Mouse (Mus musculus): ENCODE results near the gene Gnaq. TPM values are rescaled to one million over a fixed set of nuclear protein-coding genes. Genes with fewer than 3 reads are reported as not detected.

Gnaq gene
- polyA plus RNA-seq, 1 experiment from 2014 or later, result 18.9 TPM

GRCm38 (mm10) chr19:16345516-16345915 is 212.9 kb downstream of the Gnaq start:
- no peak for DNase-seq (ENCODE audit: low spot score)
- H3K4me1 ChIP-seq, result no peaks in the 10 kb centered on the region
- no peaks in the 10 kb centered on the region for H3K9me3 ChIP-seq
- H3K4me3 ChIP-seq, result no peak overlapping the region
- no peaks in the 10 kb centered on the region for H3K36me3 ChIP-seq
- H3K27ac ChIP-seq, result no peak overlapping the region
- 90% methylated on average over 2 of the region's 2 CpGs for WGBS
- no peaks in the 10 kb centered on the region for H3K27me3 ChIP-seq (ENCODE audit: insufficient read depth, poor library complexity, severe bottlenecking)

- H3K4me1 ChIP-seq, result no peaks in the 10 kb centered on the region
- no peak overlapping the region for H3K27ac ChIP-seq
- no peaks in the 10 kb centered on the region for H3K36me3 ChIP-seq
- no peaks in the 10 kb centered on the region for H3K27me3 ChIP-seq (ENCODE audit: insufficient read depth, poor library complexity, severe bottlenecking)
- no peak overlapping the region for H3K4me3 ChIP-seq
- no peak for DNase-seq (ENCODE audit: low spot score)
- WGBS, result 93% methylated on average over 3 of the region's 3 CpGs
- H3K9me3 ChIP-seq, result no peaks in the 10 kb centered on the region
Observed at GRCm38 (mm10) chr19:16347037-16347436, 214.4 kb downstream of the Gnaq start.

GRCm38 (mm10) chr19:16353701-16354136 is 221.1 kb downstream of the Gnaq start:
- Histone ChIP-seq H3K36me3 (no peaks in the 10 kb centered on the region), H3K4me1 (no peaks in the 10 kb centered on the region), H3K4me3 (no peak overlapping the region), H3K27me3 (ENCODE audit: insufficient read depth, poor library complexity, severe bottlenecking) (no peaks in the 10 kb centered on the region), H3K9me3 (no peaks in the 10 kb centered on the region), H3K27ac (no peak overlapping the region)
- no peak for DNase-seq (ENCODE audit: low spot score)

- Histone ChIP-seq H3K4me3 (no peak overlapping the region), H3K27ac (no peak overlapping the region), H3K9me3 (no peaks in the 10 kb centered on the region), H3K36me3 (peaks cover 5% of the 10 kb centered on the region; the same call in 1 of the 2 replicates), H3K4me1 (no peaks in the 10 kb centered on the region), H3K27me3 (ENCODE audit: insufficient read depth, poor library complexity, severe bottlenecking) (no peaks in the 10 kb centered on the region)
- 74% methylated on average over 3 of the region's 3 CpGs for WGBS
- DNase-seq (ENCODE audit: low spot score), result no peak
Observed at GRCm38 (mm10) chr19:16358148-16358547, 225.5 kb downstream of the Gnaq start.

- no peak overlapping the region for H3K4me3 ChIP-seq
- H3K4me1 ChIP-seq, result no peaks in the 10 kb centered on the region
- 71% methylated on average over 5 of the region's 5 CpGs for WGBS
- peaks cover 5% of the 10 kb centered on the region; the same call in 1 of the 2 replicates for H3K36me3 ChIP-seq
- H3K9me3 ChIP-seq, result no peaks in the 10 kb centered on the region
- H3K27me3 ChIP-seq (ENCODE audit: insufficient read depth, poor library complexity, severe bottlenecking), result no peaks in the 10 kb centered on the region
- H3K27ac ChIP-seq, result no peak overlapping the region
- DNase-seq (ENCODE audit: low spot score), result no peak
Observed at GRCm38 (mm10) chr19:16358905-16359304, 226.3 kb downstream of the Gnaq start.

GRCm38 (mm10) chr19:16366465-16367063 is 233.9 kb downstream of the Gnaq start:
- 73% methylated on average over 7 of the region's 7 CpGs for whole genome bisulfite sequencing
- H3K9me3 ChIP-seq, result no peaks in the 10 kb centered on the region
- no peak for DNase-seq (ENCODE audit: low spot score)
- no peak overlapping the region for H3K4me3 ChIP-seq
- no peak overlapping the region for H3K27ac ChIP-seq
- H3K36me3 ChIP-seq, result peaks cover 3% of the 10 kb centered on the region; the same call in 1 of the 2 replicates
- peaks cover 8% of the 10 kb centered on the region; the same call in 1 of the 2 replicates for H3K4me1 ChIP-seq
- no peaks in the 10 kb centered on the region for H3K27me3 ChIP-seq (ENCODE audit: insufficient read depth, poor library complexity, severe bottlenecking)

GRCm38 (mm10) chr19:16367218-16367617 is 234.6 kb downstream of the Gnaq start:
- no peak overlapping the region for H3K4me3 ChIP-seq
- WGBS, result 89% methylated on average over 10 of the region's 10 CpGs
- no peaks in the 10 kb centered on the region for H3K27me3 ChIP-seq (ENCODE audit: insufficient read depth, poor library complexity, severe bottlenecking)
- peaks cover 14% of the 10 kb centered on the region; the same call in 1 of the 2 replicates for H3K4me1 ChIP-seq
- no peaks in the 10 kb centered on the region; the same call in 1 of the 2 replicates for H3K36me3 ChIP-seq
- DNase-seq (ENCODE audit: low spot score), result no peak
- no peaks in the 10 kb centered on the region for H3K9me3 ChIP-seq
- H3K27ac ChIP-seq, result no peak overlapping the region

- DNase-seq (ENCODE audit: low spot score), result no peak
- H3K27me3 ChIP-seq (ENCODE audit: insufficient read depth, poor library complexity, severe bottlenecking), result no peaks in the 10 kb centered on the region
- no peak overlapping the region for H3K4me3 ChIP-seq
- 75% methylated on average over 2 of the region's 2 CpGs for WGBS
- no peaks in the 10 kb centered on the region for H3K36me3 ChIP-seq
- no peaks in the 10 kb centered on the region for H3K9me3 ChIP-seq
- peaks cover 37% of the 10 kb centered on the region for H3K4me1 ChIP-seq
- H3K27ac ChIP-seq, result no peak overlapping the region
Observed at GRCm38 (mm10) chr19:16371680-16372079, 239.0 kb downstream of the Gnaq start.

- WGBS, result 74% methylated on average over 9 of the region's 9 CpGs
- H3K4me3 ChIP-seq, result no peak overlapping the region
- H3K27me3 ChIP-seq (ENCODE audit: insufficient read depth, poor library complexity, severe bottlenecking), result no peaks in the 10 kb centered on the region
- no peak for DNase-seq (ENCODE audit: low spot score)
- peak overlapping the region; percentile 64 for H3K27ac ChIP-seq
- H3K36me3 ChIP-seq, result no peaks in the 10 kb centered on the region
- H3K9me3 ChIP-seq, result no peaks in the 10 kb centered on the region
- peaks cover 38% of the 10 kb centered on the region for H3K4me1 ChIP-seq
Observed at GRCm38 (mm10) chr19:16372752-16373486, 240.3 kb downstream of the Gnaq start.

GRCm38 (mm10) chr19:16375881-16376280 is 243.2 kb downstream of the Gnaq start:
- H3K27ac ChIP-seq, result no peak overlapping the region
- no peaks in the 10 kb centered on the region for H3K9me3 ChIP-seq
- H3K27me3 ChIP-seq (ENCODE audit: insufficient read depth, poor library complexity, severe bottlenecking), result no peaks in the 10 kb centered on the region
- peaks cover 57% of the 10 kb centered on the region for H3K4me1 ChIP-seq
- no peak overlapping the region for H3K4me3 ChIP-seq
- peaks cover 12% of the 10 kb centered on the region; the same call in 1 of the 2 replicates for H3K36me3 ChIP-seq
- DNase-seq (ENCODE audit: low spot score), result no peak
- 49% methylated on average over 4 of the region's 4 CpGs for WGBS

GRCm38 (mm10) chr19:16378565-16378964 is 245.9 kb downstream of the Gnaq start:
- Histone ChIP-seq H3K27ac (no peak overlapping the region), H3K4me1 (peaks cover 32% of the 10 kb centered on the region), H3K9me3 (no peaks in the 10 kb centered on the region), H3K4me3 (no peak overlapping the region), H3K27me3 (ENCODE audit: insufficient read depth, poor library complexity, severe bottlenecking) (no peaks in the 10 kb centered on the region), H3K36me3 (peaks cover 20% of the 10 kb centered on the region; the same call in 1 of the 2 replicates)
- DNase-seq (ENCODE audit: low spot score), result no peak
- WGBS, result 82% methylated on average over 7 of the region's 7 CpGs

GRCm38 (mm10) chr19:16379687-16380086 is 247.1 kb downstream of the Gnaq start:
- Histone ChIP-seq H3K4me1 (peaks cover 23% of the 10 kb centered on the region), H3K4me3 (no peak overlapping the region), H3K27ac (no peak overlapping the region), H3K27me3 (ENCODE audit: insufficient read depth, poor library complexity, severe bottlenecking) (no peaks in the 10 kb centered on the region), H3K36me3 (peaks cover 28% of the 10 kb centered on the region; the same call in 1 of the 2 replicates), H3K9me3 (no peaks in the 10 kb centered on the region)
- 60% methylated on average over 8 of the region's 8 CpGs for WGBS
- DNase-seq (ENCODE audit: low spot score), result no peak

- Histone ChIP-seq H3K36me3 (peaks cover 28% of the 10 kb centered on the region; the same call in 1 of the 2 replicates), H3K9me3 (no peaks in the 10 kb centered on the region), H3K4me3 (no peak overlapping the region), H3K4me1 (peaks cover 20% of the 10 kb centered on the region), H3K27me3 (ENCODE audit: insufficient read depth, poor library complexity, severe bottlenecking) (no peaks in the 10 kb centered on the region), H3K27ac (no peak overlapping the region)
- 66% methylated on average over 2 of the region's 2 CpGs for WGBS
- no peak for DNase-seq (ENCODE audit: low spot score)
Observed at GRCm38 (mm10) chr19:16382392-16382791, 249.8 kb downstream of the Gnaq start.

All from heart, embryonic 10.5 days (tissue).